Comparison of ENCODE assay signal across 25 mouse cellular contexts in genomic region chr3:85160816-85161215, GRCm38 (mm10).
A peak's percentile ranks its signal among the peaks of the same experiment; 100 is the strongest.
DNase-seq lines count a peak whose midpoint lies in the region; ATAC-seq and TF ChIP-seq lines count a peak whose summit lies in the region.
"Had no signal": no experiment of that assay in that cellular context is flagged by ENCODE, and none has a peak within 500 bp of the region (broad histone marks: within the 10 kb centered on the region; RNA-seq: fewer than 3 reads in every experiment).

No protein-coding gene starts in this region.

- H3K9me3 ChIP-seq in forebrain, embryonic 13.5 days (replicated peaks): no peaks in the 10 kb centered on the region
- 0 out of 2 replicates have a peak, but pooled peaks cover under 1% of the 10 kb centered on the region for H3K9me3 ChIP-seq in forebrain, embryonic 12.5 days
- H3K9me3 ChIP-seq: G1E; heart, embryonic 10.5 days; heart, embryonic 13.5 days; hindbrain, embryonic 12.5 days; hindbrain, embryonic 15.5 days; intestine, embryonic 15.5 days had no signal

- DNase-seq in layer of hippocampus, adult 2 months (ENCODE audit: low spot score in 2 of 2): peak in 1 of 2 experiments; percentile 42
- no peak for DNase-seq in layer of hippocampus, postnatal 25 days (ENCODE audit: extremely low spot score in 1 of 2, low spot score in 1 of 2)
- peak; percentile 65 for DNase-seq in brain, embryonic 18.5 days (ENCODE audit: low read depth, low spot score)
- DNase-seq in frontal cortex, postnatal 10 days (ENCODE audit: low spot score in 2 of 2): no peak
- DNase-seq: adrenal gland, postnatal 10 days; adrenal gland, postnatal 36 days; cerebellum, adult 18-20 months; cerebellum, adult 9-10 months; cerebellum, postnatal 14 days; gastrocnemius, postnatal 10 days; gastrocnemius, postnatal 36 days; heart, adult 2 months; heart, postnatal 14 days; kidney, adult 11 months had no signal

- H3K9ac ChIP-seq in forebrain, embryonic 13.5 days: no peak overlapping the region
- H3K9ac ChIP-seq in forebrain, embryonic 12.5 days: no peak overlapping the region
- H3K9ac ChIP-seq: heart, embryonic 13.5 days; hindbrain, embryonic 12.5 days; hindbrain, embryonic 15.5 days; intestine, embryonic 15.5 days had no signal

- ATAC-seq in forebrain, embryonic 13.5 days: peak; percentile 23; the same call in 1 of the 2 replicates
- no peak for ATAC-seq in forebrain, embryonic 12.5 days (ENCODE audit: low FRiP score)
- no peak for ATAC-seq in CD4-positive, CD25-positive, alpha-beta regulatory T cell, adult 4 months
- ATAC-seq: intestine, embryonic 15.5 days; Patski had no signal

- H3K27me3 ChIP-seq in forebrain, embryonic 13.5 days: no peaks in the 10 kb centered on the region
- H3K27me3 ChIP-seq in forebrain, embryonic 12.5 days: no peaks in the 10 kb centered on the region
- H3K27me3 ChIP-seq: CH12.LX; heart, embryonic 13.5 days; hindbrain, embryonic 12.5 days; hindbrain, embryonic 15.5 days; intestine, embryonic 15.5 days had no signal

- no peak overlapping the region for H3K27ac ChIP-seq in forebrain, embryonic 13.5 days
- no peak overlapping the region for H3K27ac ChIP-seq in forebrain, embryonic 12.5 days
- peak overlapping the region; percentile 49 for H3K27ac ChIP-seq in layer of hippocampus, adult 2 months
- H3K27ac ChIP-seq: heart, adult 2 months; heart, embryonic 10.5 days; heart, embryonic 13.5 days; hindbrain, embryonic 12.5 days; hindbrain, embryonic 15.5 days; intestine, embryonic 15.5 days had no signal

- no peak overlapping the region for H3K4me3 ChIP-seq in forebrain, embryonic 13.5 days
- no peak overlapping the region for H3K4me3 ChIP-seq in forebrain, embryonic 12.5 days (replicated peaks)
- no peak overlapping the region for H3K4me3 ChIP-seq in layer of hippocampus, adult 2 months
- H3K4me3 ChIP-seq: heart, adult 2 months; heart, embryonic 10.5 days; heart, embryonic 13.5 days; hindbrain, embryonic 12.5 days; hindbrain, embryonic 15.5 days; intestine, embryonic 15.5 days had no signal

- H3K36me3 ChIP-seq in forebrain, embryonic 13.5 days (ENCODE audit: poor library complexity, severe bottlenecking): no peaks in the 10 kb centered on the region
- no peaks in the 10 kb centered on the region for H3K36me3 ChIP-seq in forebrain, embryonic 12.5 days (replicated peaks)
- H3K36me3 ChIP-seq: G1E; heart, embryonic 10.5 days; heart, embryonic 13.5 days; hindbrain, embryonic 12.5 days; hindbrain, embryonic 15.5 days; intestine, embryonic 15.5 days had no signal

- H3K4me1 ChIP-seq in forebrain, embryonic 13.5 days: peaks cover 4% of the 10 kb centered on the region; the same call in 1 of the 2 replicates
- H3K4me1 ChIP-seq in forebrain, embryonic 12.5 days: peaks cover 4% of the 10 kb centered on the region; the same call in 1 of the 2 replicates
- H3K4me1 ChIP-seq: heart, embryonic 13.5 days; hindbrain, embryonic 12.5 days; hindbrain, embryonic 15.5 days; intestine, embryonic 15.5 days had no signal

- no peak overlapping the region for H3K4me2 ChIP-seq in forebrain, embryonic 13.5 days
- no peak overlapping the region for H3K4me2 ChIP-seq in forebrain, embryonic 12.5 days
- H3K4me2 ChIP-seq: heart, embryonic 13.5 days; hindbrain, embryonic 12.5 days; hindbrain, embryonic 15.5 days; intestine, embryonic 15.5 days had no signal

- 75% methylated on average over 10 of the region's 10 CpGs for WGBS in forebrain, embryonic 13.5 days
- WGBS in forebrain, embryonic 12.5 days: 81% methylated on average over 10 of the region's 10 CpGs

- TF ChIP-seq CTCF in layer of hippocampus, adult 2 months (conservative IDR thresholded peaks at IDR 0.05): no peak
